Mouse (Mus musculus) ES-E14 (cell line): ENCODE measurements around the gene Astn1.

ENCODE experiments used
- CHD2 ChIP-seq: IDR thresholded peaks from 2 replicates; pipeline ENCODE4 v1.6.1; 2014; ENCODE audit warnings: mild to moderate bottlenecking, low read depth, low read length, inconsistent platforms
- HCFC1 ChIP-seq: IDR thresholded peaks from 2 replicates; pipeline ENCODE4 v1.6.1; 2012; ENCODE audit warnings: low read length, inconsistent platforms, borderline replicate concordance; ENCODE audit not compliant: insufficient read depth
- ZNF384 ChIP-seq: IDR thresholded peaks from 2 replicates; pipeline ENCODE4 v1.6.1; 2012; ENCODE audit warnings: low read depth, low read length, inconsistent platforms

- no peak for TF ChIP-seq CHD2
- no peak for TF ChIP-seq ZNF384
- no peak for TF ChIP-seq HCFC1
Observed at GRCm38 (mm10) chr1:158653808-158654520, 291.9 kb downstream of the Astn1 start.
